In the genomic region with DNA sequence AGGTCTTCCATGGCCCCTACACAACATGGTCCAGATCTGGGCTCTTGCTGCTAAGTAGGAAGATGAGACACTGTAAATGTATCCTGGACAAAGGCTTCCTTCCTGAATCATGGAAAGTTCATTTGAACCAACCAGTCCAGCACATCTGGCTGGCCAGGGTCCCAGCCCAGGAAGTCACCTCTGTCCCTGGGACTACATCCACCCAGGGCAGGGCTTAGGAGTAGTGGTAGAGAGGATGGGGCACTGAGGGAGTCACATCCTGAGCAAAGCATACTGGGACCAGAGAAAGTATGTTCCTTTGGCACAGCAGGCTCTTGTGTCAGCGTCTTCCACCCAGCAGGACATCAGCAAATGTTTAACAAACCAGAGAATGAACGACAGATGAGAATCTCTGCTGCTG, we compare ENCODE assay signal across 20 mouse cellular contexts.
"Had no signal": no experiment of that assay in that cellular context is flagged by ENCODE, and none has a peak within 500 bp of the region (broad histone marks: within the 10 kb centered on the region; RNA-seq: fewer than 3 reads in every experiment).

No protein-coding gene starts in this region.

- H3K4me1 ChIP-seq: liver, embryonic 13.5 days; midbrain, embryonic 12.5 days; neural tube, embryonic 15.5 days had no signal

- H3K27ac ChIP-seq: kidney, postnatal 0 days; left cerebral cortex, adult 2 months; liver, embryonic 13.5 days; macrophage; midbrain, embryonic 12.5 days; midbrain, embryonic 15.5 days; neural tube, embryonic 12.5 days; neural tube, embryonic 15.5 days; stomach, postnatal 0 days had no signal

- DNase-seq: kidney, adult 9 months; kidney, postnatal 25 days; layer of hippocampus, postnatal 36 days; liver, embryonic 13.5 days; lung, embryonic 14.5 days; lung, postnatal 10 days; right cerebral cortex, adult 18-20 months; right cerebral cortex, postnatal 14 days; right cerebral cortex, postnatal 4 days; thymus, adult 2 months; thymus, postnatal 14 days; thymus, postnatal 4 days had no signal

- H3K36me3 ChIP-seq: liver, embryonic 13.5 days; midbrain, embryonic 12.5 days; midbrain, embryonic 15.5 days; neural tube, embryonic 12.5 days; neural tube, embryonic 15.5 days had no signal

- H3K27me3 ChIP-seq: liver, embryonic 13.5 days; midbrain, embryonic 12.5 days; midbrain, embryonic 15.5 days; neural tube, embryonic 12.5 days; neural tube, embryonic 15.5 days had no signal

- H3K9ac ChIP-seq: liver, embryonic 13.5 days; lung, embryonic 14.5 days; midbrain, embryonic 12.5 days; midbrain, embryonic 15.5 days; neural tube, embryonic 12.5 days; neural tube, embryonic 15.5 days had no signal

- ATAC-seq: midbrain, embryonic 15.5 days had no signal

- H3K4me3 ChIP-seq: left cerebral cortex, adult 2 months; liver, embryonic 13.5 days; midbrain, embryonic 12.5 days; midbrain, embryonic 15.5 days; neural tube, embryonic 12.5 days; neural tube, embryonic 15.5 days had no signal

- H3K4me2 ChIP-seq: liver, embryonic 13.5 days; lung, embryonic 14.5 days; midbrain, embryonic 12.5 days; midbrain, embryonic 15.5 days; neural tube, embryonic 12.5 days; neural tube, embryonic 15.5 days had no signal

- H3K9me3 ChIP-seq: liver, embryonic 13.5 days; midbrain, embryonic 12.5 days; midbrain, embryonic 15.5 days; neural tube, embryonic 12.5 days; neural tube, embryonic 15.5 days had no signal
